Mouse (Mus musculus): ENCODE results near the gene Pramel6.
"Not testable (repeated sequence)": the region's sequence is repeated elsewhere in the genome, so short reads cannot be mapped to it uniquely, and the experiment has no call there.

Pramel6 gene

GRCm38 (mm10) chr2:87506265-87506664 is at the start of gene Pramel6:
Gene Pramel6 (plus strand): TSS chr2:87506565.
- no peak for DNase-seq (ENCODE audit: extremely low spot score)

GRCm38 (mm10) chr2:87461769-87462168 is 44.6 kb upstream of the Pramel6 start:
- DNase-seq (ENCODE audit: extremely low spot score): no peak

DNA sequence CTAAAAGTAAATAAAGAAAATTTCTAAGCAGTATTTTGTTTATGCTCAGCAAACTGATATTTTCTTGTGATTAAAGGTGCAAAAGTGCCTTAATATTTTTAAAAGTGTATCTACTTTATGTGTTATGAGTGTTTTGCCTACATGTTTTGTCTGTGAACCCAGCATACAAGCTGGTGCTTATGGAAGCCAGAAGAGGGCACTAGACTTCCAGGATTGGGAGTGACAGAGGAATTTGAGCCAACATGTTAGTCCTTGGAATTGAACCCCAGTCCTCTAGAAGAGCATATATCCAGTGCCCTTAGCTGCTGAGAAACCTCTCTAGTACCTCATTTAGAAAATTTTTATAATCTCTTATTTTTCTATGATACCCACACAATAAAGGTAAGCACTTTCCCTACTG is 26.2 kb upstream of the Pramel6 start:
- no peak for DNase-seq (ENCODE audit: extremely low spot score)

DNA sequence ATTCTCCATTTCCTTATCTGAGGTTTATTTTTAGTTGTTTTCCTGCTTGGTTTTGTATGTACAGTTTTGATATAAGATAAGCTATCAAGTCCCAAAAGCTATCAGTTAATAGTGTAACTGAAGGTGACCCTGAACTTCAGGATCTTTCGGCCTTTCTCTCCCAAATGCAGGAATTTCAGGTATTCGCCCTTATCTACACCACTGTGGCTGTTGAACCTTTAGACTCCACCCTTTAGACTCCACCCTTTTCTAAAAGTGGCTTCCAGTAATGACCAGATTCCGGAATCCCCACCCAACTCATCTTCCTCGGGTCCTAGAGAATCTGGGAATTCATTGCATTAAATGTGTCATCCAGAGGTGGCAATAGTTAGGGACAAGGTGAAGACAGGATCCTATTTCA is 25.2 kb upstream of the Pramel6 start:
- no peak for DNase-seq (ENCODE audit: extremely low spot score)

- no peak for DNase-seq (ENCODE audit: extremely low spot score)
Observed at GRCm38 (mm10) chr2:87482276-87482675, 24.1 kb upstream of the Pramel6 start.

GRCm38 (mm10) chr2:87496993-87497392 is 9.4 kb upstream of the Pramel6 start, which contains the start of gene Pramel7:
Gene Pramel7 (minus strand): TSS chr2:87497093.
- not testable (repeated sequence) for DNase-seq (ENCODE audit: extremely low spot score)

- DNase-seq (ENCODE audit: extremely low spot score): no peak
Observed at GRCm38 (mm10) chr2:87515046-87515445, 8.7 kb downstream of the Pramel6 start.

GRCm38 (mm10) chr2:87515457-87516060 is 9.2 kb downstream of the Pramel6 start:
- no peak for DNase-seq (ENCODE audit: extremely low spot score)

DNA sequence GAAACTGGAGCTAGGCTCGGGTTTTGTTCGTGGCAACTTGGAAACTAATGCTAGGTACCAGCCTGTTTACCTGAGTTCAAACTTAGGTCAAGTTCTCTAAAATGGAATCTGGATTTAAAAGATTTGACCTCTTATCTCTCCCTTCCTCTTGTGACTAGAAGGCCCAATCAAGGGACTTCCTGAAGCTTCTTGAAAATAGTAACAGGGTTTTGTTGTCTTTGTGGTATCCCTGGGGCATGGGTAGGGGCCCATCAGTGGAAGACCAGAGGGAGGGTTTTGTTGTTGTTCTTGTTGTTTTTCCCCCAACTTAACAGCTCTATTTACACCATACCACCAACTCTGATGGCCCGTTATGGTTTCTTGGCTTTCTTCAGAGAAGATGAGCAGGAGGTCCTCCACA is 10.2 kb downstream of the Pramel6 start:
- DNase-seq (ENCODE audit: extremely low spot score): no peak

GRCm38 (mm10) chr2:87520651-87521050 is 14.3 kb downstream of the Pramel6 start:
- DNase-seq (ENCODE audit: extremely low spot score): no peak

GRCm38 (mm10) chr2:87525899-87526616 is 19.7 kb downstream of the Pramel6 start:
- DNase-seq (ENCODE audit: extremely low spot score): peak; percentile 21

DNA sequence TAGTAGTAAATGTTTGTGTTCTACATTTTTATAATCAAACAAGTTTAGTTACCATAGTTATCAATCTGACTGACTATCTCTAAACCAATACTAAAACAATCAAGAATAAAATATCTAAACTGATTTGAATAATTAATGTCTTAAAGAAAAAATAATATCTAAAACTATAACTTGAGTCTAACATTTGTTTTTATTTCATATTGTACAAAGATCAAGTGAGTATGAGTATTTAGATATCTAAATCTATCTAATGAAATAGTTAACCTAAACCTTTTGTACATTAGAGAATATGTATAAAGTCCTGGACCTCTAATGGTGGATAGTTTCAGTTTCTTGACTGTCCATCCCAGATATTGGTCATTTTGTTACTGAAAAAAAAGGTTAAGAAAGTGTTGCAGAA is 25.1 kb downstream of the Pramel6 start, which contains the start of gene Olfr153:
Gene Olfr153, plus strand, starts transcription at position 301 of the 400 bp plus-strand sequence.
- DNase-seq (ENCODE audit: extremely low spot score): no peak

GRCm38 (mm10) chr2:87534826-87535225 is 28.5 kb downstream of the Pramel6 start:
- DNase-seq (ENCODE audit: extremely low spot score): no peak

DNA sequence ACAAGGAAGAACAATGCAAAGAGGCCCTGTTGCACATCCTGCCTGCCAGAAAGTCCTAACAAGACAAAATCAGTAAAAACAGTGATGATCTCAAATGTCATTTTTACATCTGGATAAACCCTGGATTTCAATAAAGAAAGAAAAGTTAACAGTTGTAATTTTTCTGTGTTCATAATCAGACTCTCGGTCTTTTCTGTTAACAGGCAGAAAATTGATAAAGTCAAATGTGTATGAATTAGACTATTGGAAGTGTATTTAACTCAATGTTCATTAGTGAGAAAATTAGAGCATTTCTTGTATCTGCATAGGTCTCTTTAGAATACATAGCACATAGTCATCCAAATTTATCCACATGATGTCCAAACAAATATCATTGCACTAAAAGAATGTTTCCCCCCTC is 39.1 kb downstream of the Pramel6 start, which contains the start of gene Olfr1128:
Gene Olfr1128, minus strand, starts transcription at position 101 of the 400 bp plus-strand sequence.
- no peak for DNase-seq (ENCODE audit: extremely low spot score)

All from embryo, embryonic 9.5 days (tissue).